Mouse (Mus musculus): Measurements from ENCODE around the gene Gm10283.

GRCm38 (mm10) chr8:60492471-60492870 is 10.5 kb downstream of the Gm10283 start:
- TF ChIP-seq CTCF (IDR thresholded peaks at IDR 0.05; ENCODE audit: low read depth, low read length), result no peak
- no peak for TF ChIP-seq GATA1 (IDR thresholded peaks at IDR 0.05; ENCODE audit: borderline replicate concordance, low read length)

Data from G1E (cell line).